Comparison of ENCODE assay signal across 17 mouse cellular contexts in genomic region chr8:26350616-26351015, GRCm38 (mm10).
A peak's percentile ranks its signal among the peaks of the same experiment; 100 is the strongest.
DNase-seq lines count a peak whose midpoint lies in the region; ATAC-seq and TF ChIP-seq lines count a peak whose summit lies in the region.
"Had no signal": no experiment of that assay in that cellular context is flagged by ENCODE, and none has a peak within 500 bp of the region (broad histone marks: within the 10 kb centered on the region; RNA-seq: fewer than 3 reads in every experiment).

No protein-coding gene starts in this region.

- no peak for TF ChIP-seq CTCF in heart, postnatal 0 days (IDR thresholded peaks at IDR 0.05; ENCODE audit: low read depth)

- H3K4me2 ChIP-seq in heart, postnatal 0 days (ENCODE audit: low read depth, low read length), result no peak overlapping the region
- H3K4me2 ChIP-seq in midbrain, embryonic 11.5 days, result no peak overlapping the region
- no peak overlapping the region for H3K4me2 ChIP-seq in midbrain, embryonic 13.5 days (replicated peaks)

- H3K27ac ChIP-seq in heart, postnatal 0 days (ENCODE audit: low read depth), result no peak overlapping the region; the same call in 1 of the 2 replicates
- no peak overlapping the region for H3K27ac ChIP-seq in midbrain, embryonic 11.5 days (ENCODE audit: low read depth, low read length)
- H3K27ac ChIP-seq in midbrain, embryonic 13.5 days, result no peak overlapping the region
- H3K27ac ChIP-seq: embryonic facial prominence, embryonic 10.5 days had no signal

- no peak for TF ChIP-seq EP300 in heart, postnatal 0 days (IDR thresholded peaks at IDR 0.05; ENCODE audit: low read depth)

- 67% methylated on average over 4 of the region's 4 CpGs for WGBS in heart, postnatal 0 days
- WGBS in midbrain, embryonic 11.5 days, result 82% methylated on average over 4 of the region's 4 CpGs
- 85% methylated on average over 4 of the region's 4 CpGs for WGBS in midbrain, embryonic 13.5 days

- DNase-seq in adrenal gland, adult (ENCODE audit: inconsistent age in 2 of 2, low spot score in 1 of 2), result peak; percentile 8 to 29
- DNase-seq in adrenal gland, postnatal 10 days, result no peak
- DNase-seq in heart, postnatal 0 days (ENCODE audit: low spot score), result peak; percentile 24
- DNase-seq in heart, postnatal 36 days, result no peak
- peak; percentile 14 for DNase-seq in midbrain, embryonic 11.5 days (ENCODE audit: low spot score, missing footprints)
- peak; percentile 12 to 28 for DNase-seq in kidney, postnatal 4 days
- DNase-seq in frontal cortex, postnatal 36 days (ENCODE audit: low spot score in 2 of 2), result no peak
- DNase-seq: cerebellum, postnatal 36 days; gastrocnemius, postnatal 10 days; right cerebral cortex, adult 18-20 months; thymus, postnatal 25 days had no signal

- intact Hi-C loops in heart, postnatal 36 days (cut with DNase I), result no loop called here

- H3K9ac ChIP-seq in heart, postnatal 0 days (replicated peaks; ENCODE audit: low read depth, low read length), result no peak overlapping the region
- H3K9ac ChIP-seq in midbrain, embryonic 11.5 days (ENCODE audit: low read length), result no peak overlapping the region
- H3K9ac ChIP-seq in midbrain, embryonic 13.5 days (replicated peaks), result no peak overlapping the region
- H3K9ac ChIP-seq: lung, embryonic 15.5 days had no signal

- no peaks in the 10 kb centered on the region for H3K36me3 ChIP-seq in heart, postnatal 0 days (replicated peaks; ENCODE audit: control insufficient read depth, insufficient read depth, low read length)
- H3K36me3 ChIP-seq in midbrain, embryonic 11.5 days (ENCODE audit: control insufficient read depth, insufficient read depth, low read length), result no peaks in the 10 kb centered on the region
- no peaks in the 10 kb centered on the region for H3K36me3 ChIP-seq in midbrain, embryonic 13.5 days
- H3K36me3 ChIP-seq: embryonic facial prominence, embryonic 10.5 days; lung, embryonic 15.5 days had no signal

- H3K4me3 ChIP-seq in heart, postnatal 0 days (ENCODE audit: low read depth, low read length), result no peak overlapping the region
- no peak overlapping the region for H3K4me3 ChIP-seq in midbrain, embryonic 11.5 days (ENCODE audit: low read depth, low read length)
- H3K4me3 ChIP-seq in midbrain, embryonic 13.5 days (replicated peaks), result no peak overlapping the region
- H3K4me3 ChIP-seq: embryonic facial prominence, embryonic 10.5 days; erythroblast, embryonic 14.5 days; lung, embryonic 15.5 days had no signal

- no peaks in the 10 kb centered on the region for H3K4me1 ChIP-seq in heart, postnatal 0 days (ENCODE audit: control insufficient read depth, insufficient read depth)
- no peaks in the 10 kb centered on the region for H3K4me1 ChIP-seq in midbrain, embryonic 11.5 days (ENCODE audit: control insufficient read depth, insufficient read depth, low read length)
- 0 out of 2 replicates have a peak, but pooled peaks cover 9% of the 10 kb centered on the region for H3K4me1 ChIP-seq in midbrain, embryonic 13.5 days (replicated peaks)

- no peak for ATAC-seq in heart, postnatal 0 days (ENCODE audit: insufficient read depth, low read depth)
- ATAC-seq in midbrain, embryonic 11.5 days (ENCODE audit: low FRiP score), result no peak
- ATAC-seq in midbrain, embryonic 13.5 days, result no peak
- ATAC-seq: forebrain, embryonic 16.5 days; inflammation-experienced regulatory T-cells, adult 6 months had no signal

- no peaks in the 10 kb centered on the region for H3K27me3 ChIP-seq in heart, postnatal 0 days (ENCODE audit: control insufficient read depth, insufficient read depth, low read length)
- no peaks in the 10 kb centered on the region for H3K27me3 ChIP-seq in midbrain, embryonic 11.5 days (ENCODE audit: control insufficient read depth, insufficient read depth, low read length)
- H3K27me3 ChIP-seq in midbrain, embryonic 13.5 days, result no peaks in the 10 kb centered on the region
- H3K27me3 ChIP-seq: lung, embryonic 15.5 days had no signal

- no peaks in the 10 kb centered on the region for H3K9me3 ChIP-seq in heart, postnatal 0 days (replicated peaks; ENCODE audit: control insufficient read depth, low read length)
- H3K9me3 ChIP-seq in midbrain, embryonic 11.5 days (ENCODE audit: control insufficient read depth, low read length), result no peaks in the 10 kb centered on the region
- H3K9me3 ChIP-seq in midbrain, embryonic 13.5 days, result no peaks in the 10 kb centered on the region
- H3K9me3 ChIP-seq: embryonic facial prominence, embryonic 10.5 days; lung, embryonic 15.5 days had no signal

Comparison
In these comparisons a context has a peak if more than half of its experiments do, and no peak if none do; other contexts are left out.
1. DNase-seq: peak in adrenal gland, adult (2 of 2), heart, postnatal 0 days (single experiment), midbrain, embryonic 11.5 days (single experiment) and kidney, postnatal 4 days (2 of 2); none in adrenal gland, postnatal 10 days (single experiment), heart, postnatal 36 days (0 of 2) and frontal cortex, postnatal 36 days (0 of 2).